Mouse (Mus musculus) CH12.LX (cell line): ENCODE results near the gene Lmna.

Experiments used
- CTCF ChIP-seq, 2 experiments: IDR thresholded peaks in 1 of 2; conservative IDR thresholded peaks in 1 of 2; 2 replicates each; pipeline ENCODE4 v1.5.1; 2011 to 2012; ENCODE audit warnings: low read depth in 2 of 2, low read length in 2 of 2, improper control_type of control experiment in 1 of 2, inconsistent platforms in 1 of 2, mild to moderate bottlenecking in 1 of 2, moderate library complexity in 1 of 2
- KAT2A ChIP-seq: IDR thresholded peaks from 2 replicates; pipeline ENCODE4 v1.6.1; 2012; ENCODE audit warnings: low read length, improper control_type of control experiment, inconsistent platforms; ENCODE audit not compliant: insufficient replicate concordance
- NRF1 ChIP-seq: IDR thresholded peaks from 2 replicates; pipeline ENCODE4 v1.6.1; 2014; ENCODE audit warnings: low read depth, mild to moderate bottlenecking, inconsistent platforms, low read length, improper control_type of control experiment, moderate library complexity
- POLR2A ChIP-seq: IDR thresholded peaks from 2 replicates; pipeline ENCODE4 v1.6.1; 2011; ENCODE audit warnings: low read depth, mild to moderate bottlenecking, improper control_type of control experiment, low read length
- RAD21 ChIP-seq: IDR thresholded peaks from 2 replicates; pipeline ENCODE4 v1.6.1; 2011; ENCODE audit warnings: low read depth, mild to moderate bottlenecking, low read length, improper control_type of control experiment, moderate library complexity
- RCOR1 ChIP-seq: conservative IDR thresholded peaks from 2 replicates; pipeline ENCODE4 v1.6.1; 2012; ENCODE audit warnings: low read depth, mild to moderate bottlenecking, inconsistent platforms, low read length, improper control_type of control experiment
- TCF12 ChIP-seq: IDR thresholded peaks from 2 replicates; pipeline ENCODE4 v1.6.1; 2014; ENCODE audit warnings: low read depth, mild to moderate bottlenecking, inconsistent platforms, low read length, improper control_type of control experiment
- UBTF ChIP-seq: IDR thresholded peaks from 2 replicates; pipeline ENCODE4 v1.6.1; 2012; ENCODE audit warnings: low read depth, mild to moderate bottlenecking, inconsistent platforms, low read length, improper control_type of control experiment, moderate library complexity
- USF1 ChIP-seq: IDR thresholded peaks from 2 replicates; pipeline ENCODE4 v1.6.1; 2014; ENCODE audit warnings: low read depth, mild to moderate bottlenecking, inconsistent platforms, low read length, improper control_type of control experiment
- ZC3H11A ChIP-seq: IDR thresholded peaks from 2 replicates; pipeline ENCODE4 v1.6.1; 2012; ENCODE audit warnings: low read depth, mild to moderate bottlenecking, inconsistent platforms, low read length, improper control_type of control experiment
- ZKSCAN1 ChIP-seq: IDR thresholded peaks from 2 replicates; pipeline ENCODE4 v1.6.1; 2012; ENCODE audit warnings: low read depth, inconsistent platforms, low read length, improper control_type of control experiment, borderline replicate concordance

DNA sequence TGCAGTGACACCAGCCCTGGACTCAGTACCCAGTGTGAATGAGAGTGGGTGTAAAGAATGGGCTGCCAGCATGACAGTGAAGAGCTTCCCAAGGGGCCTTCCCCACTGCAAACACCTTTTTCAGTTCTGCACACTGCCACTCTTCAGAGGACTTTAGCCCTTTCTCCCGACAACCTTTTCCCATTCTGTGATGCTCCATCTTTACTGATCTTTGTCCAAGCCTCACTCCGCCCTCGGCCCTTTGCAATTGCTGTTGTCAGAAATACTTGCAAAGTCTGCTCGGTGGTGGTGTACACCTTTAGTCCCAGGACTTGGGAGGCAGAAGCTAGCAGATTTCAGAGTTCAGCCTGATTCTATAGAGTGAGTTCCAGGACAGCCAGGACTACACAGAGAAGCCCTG lies 41.8 kb upstream of the Lmna start:
- TF ChIP-seq UBTF (no peak), CTCF (conservative IDR thresholded peaks at IDR 0.05 in 1 of 2, IDR thresholded peaks at IDR 0.05 in 1 of 2; ENCODE audit: low read depth in 2 of 2, low read length in 2 of 2) (no peak), NRF1 (no peak), USF1 (no peak), POLR2A (no peak), ZC3H11A (no peak), RAD21 (no peak), KAT2A (no peak), RCOR1 (no peak), ZKSCAN1 (no peak), TCF12 (no peak)
